Mouse (Mus musculus) cerebellum, adult 9-10 months (tissue): Measurements from ENCODE around the gene 1110002E22Rik.

Experiments
- DNase-seq: peaks from one replicate; pipeline ENCODE4 v3.0.0; 2022

1110002E22Rik gene

GRCm38 (mm10) chr3:138064732-138065645 lies at the start of gene 1110002E22Rik:
1110002E22Rik (plus strand) TSS chr3:138065052.
- no peak for DNase-seq

- DNase-seq = no peak
These were observed 48.0 kb upstream of the 1110002E22Rik start for GRCm38 (mm10) chr3:138016810-138017209.

- no peak for DNase-seq
These were observed 42.8 kb upstream of the 1110002E22Rik start for GRCm38 (mm10) chr3:138022003-138022402.

- no peak for DNase-seq
These were observed 42.2 kb upstream of the 1110002E22Rik start for GRCm38 (mm10) chr3:138022651-138023050.

GRCm38 (mm10) chr3:138026286-138026685 lies 38.6 kb upstream of the 1110002E22Rik start:
- DNase-seq = peak; percentile 94

DNA sequence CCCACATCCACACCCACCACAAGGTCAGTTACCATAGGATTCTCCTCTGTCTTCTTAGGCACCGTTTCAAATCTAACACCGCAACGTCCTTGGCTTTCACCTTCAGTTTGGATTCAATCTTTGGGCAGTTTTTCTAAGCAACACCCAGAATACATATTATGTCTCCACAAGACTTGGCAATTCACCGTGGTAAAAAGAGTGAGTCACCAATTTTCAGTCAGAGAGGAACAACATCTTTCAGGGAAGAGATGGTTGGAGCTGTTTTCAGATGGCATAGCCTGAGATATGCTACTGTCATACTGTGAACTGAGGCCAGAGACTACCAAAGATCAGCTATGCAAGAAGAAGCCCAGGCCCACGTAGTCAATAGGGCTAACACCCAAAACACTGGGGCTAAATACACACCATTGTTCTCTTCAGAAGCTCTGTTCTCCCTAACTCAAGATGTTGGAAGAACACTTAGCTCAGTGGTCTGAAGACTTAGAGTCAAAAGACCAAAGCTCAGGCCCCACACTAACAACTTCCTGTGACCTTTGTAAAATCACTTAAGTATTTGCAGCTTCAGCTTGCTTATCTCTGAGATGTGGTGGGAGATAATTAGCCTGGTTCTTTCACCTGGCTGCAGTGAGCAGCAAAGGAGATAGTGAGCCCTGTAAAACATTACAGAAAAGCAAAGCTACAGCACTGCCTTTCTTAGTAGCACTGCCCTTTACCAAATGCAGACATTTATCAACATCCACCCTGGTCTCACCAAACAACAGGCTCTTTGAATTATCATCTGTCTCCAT lies 37.1 kb upstream of the 1110002E22Rik start:
- no peak for DNase-seq

DNA sequence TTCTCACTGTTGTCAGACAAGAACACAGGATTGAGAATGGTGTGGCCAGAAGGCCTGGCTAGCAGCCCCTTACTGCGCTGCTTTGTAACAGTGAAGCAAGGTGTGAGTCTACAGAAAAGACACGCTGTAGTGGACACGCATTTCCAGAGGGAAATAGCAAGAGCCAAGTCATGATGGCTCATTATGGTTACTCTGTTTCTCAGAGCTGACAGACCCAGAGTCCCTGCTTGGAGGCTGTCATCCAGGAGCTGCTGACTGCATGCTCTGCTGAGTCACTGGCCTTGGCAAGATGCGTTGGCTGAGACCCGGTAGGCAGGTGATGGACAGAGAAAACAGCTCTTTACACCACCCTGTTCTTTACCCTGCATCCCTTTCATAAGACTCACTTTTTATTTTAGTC lies 35.5 kb upstream of the 1110002E22Rik start:
- DNase-seq = peak; percentile 87

GRCm38 (mm10) chr3:138030563-138030962 lies 34.3 kb upstream of the 1110002E22Rik start:
- no peak for DNase-seq

GRCm38 (mm10) chr3:138033986-138034385 lies 30.9 kb upstream of the 1110002E22Rik start:
- DNase-seq = no peak

DNA sequence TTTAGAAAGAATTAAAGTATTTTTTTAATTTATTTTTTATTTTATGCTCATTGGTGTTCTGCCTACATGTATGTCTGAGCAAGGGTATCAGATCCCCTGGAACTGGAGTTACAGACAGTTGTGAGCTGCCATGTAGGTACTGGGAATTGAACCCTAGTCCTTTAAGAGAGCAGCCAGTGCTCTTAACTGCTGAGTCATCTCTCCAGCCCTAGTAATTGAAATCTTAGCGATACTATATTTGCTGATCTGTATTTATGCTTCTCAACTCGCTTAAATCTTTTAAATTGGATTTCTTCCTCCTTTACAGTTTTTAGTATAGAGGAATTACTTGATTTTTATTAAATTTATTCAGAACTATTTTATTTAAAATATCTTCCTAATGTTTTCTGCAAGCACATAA lies 23.9 kb upstream of the 1110002E22Rik start:
- DNase-seq = no peak

DNA sequence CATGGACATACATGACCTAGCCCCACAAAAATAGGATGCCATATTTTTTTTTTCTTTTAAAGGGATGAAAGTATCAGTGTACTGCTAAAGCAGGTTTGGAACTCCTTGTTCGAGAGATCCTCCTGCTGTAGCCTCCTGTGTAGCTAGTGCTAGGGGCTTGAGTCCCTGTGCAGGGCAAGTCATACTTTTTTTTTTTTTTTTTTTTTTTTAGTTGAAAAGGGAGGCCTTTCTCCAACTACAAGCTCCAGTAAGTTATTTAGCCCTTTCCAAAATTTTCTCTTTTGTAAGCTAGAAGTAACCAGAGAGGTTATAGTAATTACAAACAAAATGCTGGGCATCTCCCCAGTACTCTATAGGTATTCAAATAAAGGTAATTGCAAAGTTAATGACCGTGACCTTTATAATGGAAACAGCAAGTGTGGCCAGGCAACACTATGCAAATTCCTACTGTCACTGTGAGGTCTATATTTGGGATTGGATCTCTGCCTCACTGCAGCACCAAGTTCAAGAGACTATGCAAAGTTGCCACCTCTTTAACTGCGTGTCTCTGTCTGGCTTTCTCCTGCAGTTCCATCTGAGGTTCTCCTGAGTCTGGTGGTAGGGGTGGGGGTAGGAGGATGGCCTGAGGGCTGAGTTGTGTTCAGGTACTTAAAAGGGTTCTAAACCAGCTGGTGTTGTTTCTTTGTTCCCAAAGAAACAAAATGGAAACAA lies 23.1 kb upstream of the 1110002E22Rik start:
- DNase-seq = no peak

DNA sequence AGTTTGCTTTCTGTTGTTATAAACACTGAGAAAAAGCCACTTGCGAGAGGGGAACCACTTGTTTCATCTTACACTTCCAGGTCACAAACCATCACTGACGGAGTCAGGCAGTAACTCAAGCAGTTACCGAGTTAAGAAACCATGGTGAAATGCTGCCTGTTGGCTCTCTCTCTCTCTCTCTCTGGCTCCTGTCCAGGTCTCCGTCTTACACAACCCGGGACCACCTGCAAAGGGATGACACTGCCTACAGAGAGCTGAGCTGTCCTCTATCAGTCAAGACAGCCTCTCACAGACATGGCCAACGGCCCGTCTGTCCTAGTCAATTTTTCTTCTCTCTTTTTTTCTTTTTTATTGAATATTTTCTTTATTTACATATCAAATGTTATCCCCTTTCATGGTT lies 21.5 kb upstream of the 1110002E22Rik start:
- DNase-seq = no peak

DNA sequence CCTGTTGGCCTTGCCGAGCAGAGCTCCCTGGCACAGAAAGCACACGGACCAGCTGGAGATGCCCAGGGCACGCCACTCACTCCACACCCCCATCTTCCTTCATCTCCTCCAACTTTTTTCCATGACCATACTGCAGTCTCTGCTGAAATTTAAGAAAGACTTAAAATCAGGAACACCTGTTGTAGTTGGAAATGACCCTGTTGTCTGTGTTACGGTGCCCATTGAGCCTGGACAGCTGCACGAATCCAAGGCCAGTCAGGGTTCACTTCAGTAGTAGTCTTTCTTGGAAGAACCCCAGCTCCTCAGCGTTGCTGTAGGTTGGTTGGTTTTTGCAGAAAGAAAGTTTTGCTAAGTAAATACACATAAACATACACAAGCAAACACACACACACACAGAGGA lies 15.3 kb upstream of the 1110002E22Rik start:
- DNase-seq = no peak

GRCm38 (mm10) chr3:138050772-138051171 lies 14.1 kb upstream of the 1110002E22Rik start:
- DNase-seq = no peak

DNA sequence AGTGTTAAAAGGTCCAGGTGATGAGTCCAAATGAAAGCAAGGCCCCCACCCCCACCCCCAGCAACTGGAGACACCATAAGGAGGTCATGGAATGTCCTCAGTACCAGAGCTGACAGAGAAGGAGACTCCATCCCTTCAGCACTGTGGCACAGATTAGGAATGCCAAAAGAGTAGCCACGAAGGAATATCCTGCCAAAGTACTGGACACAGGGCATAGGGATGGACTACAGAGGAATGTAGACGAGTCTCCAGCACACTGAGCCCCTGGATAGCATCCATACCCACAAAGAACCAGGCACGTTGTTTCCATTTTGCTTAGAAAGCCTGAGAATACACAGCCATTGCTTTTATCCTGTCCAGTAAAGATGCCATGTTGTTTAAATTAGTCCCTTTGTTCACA lies 13.4 kb upstream of the 1110002E22Rik start:
- no peak for DNase-seq

GRCm38 (mm10) chr3:138053969-138054368 lies 10.9 kb upstream of the 1110002E22Rik start:
- no peak for DNase-seq

- no peak for DNase-seq
These were observed 7.9 kb upstream of the 1110002E22Rik start for GRCm38 (mm10) chr3:138056976-138057375.

GRCm38 (mm10) chr3:138058226-138058625 lies 6.6 kb upstream of the 1110002E22Rik start:
- no peak for DNase-seq

DNA sequence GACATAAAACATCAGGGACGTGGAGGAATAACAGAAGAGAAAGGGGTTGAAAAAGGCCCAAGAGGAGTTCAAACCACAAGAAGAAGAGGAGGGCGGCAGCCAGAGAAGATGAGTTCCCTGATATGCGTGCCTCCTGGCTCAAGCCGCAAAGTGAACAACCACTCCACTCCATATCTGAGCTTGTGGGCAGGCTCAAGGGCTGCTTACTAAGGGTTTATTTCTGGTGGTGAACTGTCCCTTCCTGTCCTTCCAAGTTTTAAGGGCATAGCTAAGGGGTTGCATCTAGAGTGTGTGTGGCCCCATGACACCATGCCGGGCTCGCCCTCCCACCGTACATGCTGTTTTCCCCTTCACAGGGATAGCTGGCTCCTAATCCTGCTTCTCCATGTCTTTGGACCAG lies 4.4 kb upstream of the 1110002E22Rik start:
- DNase-seq = no peak

GRCm38 (mm10) chr3:138061205-138061911 lies 3.5 kb upstream of the 1110002E22Rik start:
- DNase-seq = no peak

DNA sequence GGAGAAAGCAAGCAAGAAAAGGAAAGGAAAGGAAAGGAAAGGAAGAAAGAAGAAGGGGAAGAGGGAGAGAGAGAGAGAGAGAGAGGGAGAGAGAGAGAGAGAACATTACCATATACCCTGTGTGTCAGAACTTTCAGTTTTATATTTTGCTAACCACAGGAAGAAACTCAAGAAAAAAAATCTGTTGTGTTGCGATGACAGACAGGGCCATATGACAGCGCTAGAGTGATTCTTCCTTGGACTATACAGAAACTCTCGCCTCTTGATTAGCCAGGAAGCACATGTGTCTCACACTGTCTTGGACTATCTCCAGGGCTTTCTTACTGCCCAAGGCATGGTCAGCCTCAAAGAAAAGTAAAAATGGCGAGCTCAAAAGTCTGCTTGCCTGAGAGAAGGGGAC lies 2.2 kb upstream of the 1110002E22Rik start:
- DNase-seq = no peak

GRCm38 (mm10) chr3:138063731-138064329 lies 1.0 kb upstream of the 1110002E22Rik start:
- peak; percentile 57 for DNase-seq
